Mouse (Mus musculus): ENCODE data around the gene Snrpc.
A peak's percentile ranks its signal among the peaks of the same experiment; 100 is the strongest.

Gene Snrpc

GRCm38 (mm10) chr17:27859131-27859530 lies 21.2 kb downstream of the Snrpc start:
- no peak for DNase-seq (ENCODE audit: low spot score in 2 of 2)

DNA sequence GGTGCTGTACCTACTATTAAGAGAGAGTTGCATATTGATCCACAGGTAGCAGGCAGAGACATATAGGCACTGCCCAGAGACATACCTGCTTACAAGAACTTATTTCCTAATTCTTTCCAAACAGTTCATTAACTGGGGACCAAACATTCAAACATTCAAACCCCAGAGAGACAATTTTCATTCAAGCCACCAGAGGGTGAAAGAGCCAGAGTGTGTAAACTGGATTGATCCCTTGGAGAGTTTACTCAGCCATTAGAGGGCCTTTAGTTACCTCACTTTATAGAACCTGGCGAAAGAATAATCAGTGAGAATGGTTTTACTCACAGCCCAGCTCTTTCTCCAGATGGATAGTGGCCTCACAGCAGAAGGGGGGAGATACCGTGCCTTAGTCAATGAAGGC lies 27.5 kb downstream of the Snrpc start:
- DNase-seq (ENCODE audit: low spot score in 2 of 2): no peak

- DNase-seq (ENCODE audit: low spot score in 2 of 2): no peak
Observed at GRCm38 (mm10) chr17:27866737-27867136, 28.8 kb downstream of the Snrpc start.

- DNase-seq (ENCODE audit: low spot score in 2 of 2): peak in 1 of 2 experiments; percentile 12
Observed at GRCm38 (mm10) chr17:27871851-27872250, 33.9 kb downstream of the Snrpc start.

DNA sequence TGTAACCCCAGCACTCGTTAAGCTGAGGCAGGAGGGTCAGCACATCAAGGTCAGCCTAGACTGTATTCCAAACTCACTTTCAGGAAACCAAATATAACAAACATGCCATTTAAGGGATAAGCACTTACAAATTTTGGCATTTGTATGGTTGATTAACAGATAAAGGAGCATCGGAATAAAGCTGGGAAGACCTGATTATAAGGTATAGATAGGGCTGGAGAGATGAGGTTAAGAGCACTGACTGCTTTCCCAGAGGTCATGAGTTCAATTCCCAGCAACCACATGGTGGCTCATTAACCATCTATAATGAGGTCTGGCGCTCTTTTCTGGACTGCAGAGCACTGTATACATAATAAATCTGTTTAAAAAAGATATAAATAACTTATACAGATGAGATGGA lies 35.6 kb downstream of the Snrpc start:
- DNase-seq (ENCODE audit: low spot score in 2 of 2): no peak

- DNase-seq (ENCODE audit: low spot score in 2 of 2): no peak
Observed at GRCm38 (mm10) chr17:27874510-27874909, 36.6 kb downstream of the Snrpc start.

DNA sequence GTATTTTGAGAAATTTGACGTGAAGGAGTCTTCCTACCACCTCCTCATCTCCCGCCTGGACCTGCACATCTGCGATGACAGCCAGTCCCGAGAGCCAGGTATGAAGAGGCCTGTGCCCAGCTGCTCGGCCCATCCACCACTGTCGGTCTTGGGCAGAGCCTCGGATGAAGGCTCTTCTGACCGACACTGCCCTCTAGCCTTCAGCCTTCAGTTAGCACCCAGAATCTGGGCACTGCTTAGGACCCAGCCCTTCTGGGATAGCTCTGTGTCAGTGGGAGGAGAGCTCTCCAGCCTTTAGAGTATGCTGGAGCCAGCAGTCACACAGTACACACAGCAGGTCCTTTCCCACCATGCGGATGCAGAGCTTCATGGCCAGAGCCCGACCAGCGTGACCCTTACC lies 43.6 kb downstream of the Snrpc start:
- no peak for DNase-seq (ENCODE audit: low spot score in 2 of 2)

- no peak for DNase-seq (ENCODE audit: low spot score in 2 of 2)
Observed at GRCm38 (mm10) chr17:27883129-27883528, 45.2 kb downstream of the Snrpc start.

- no peak for DNase-seq (ENCODE audit: low spot score in 2 of 2)
Observed at GRCm38 (mm10) chr17:27883994-27884393, 46.0 kb downstream of the Snrpc start.

- DNase-seq (ENCODE audit: low spot score in 2 of 2): no peak
Observed at GRCm38 (mm10) chr17:27886499-27887210, 48.7 kb downstream of the Snrpc start.
